Mouse (Mus musculus) limb, embryonic 15.5 days (tissue): ENCODE results near the gene Fpgs. TPM values are rescaled to one million over a fixed set of nuclear protein-coding genes. Genes with fewer than 3 reads are reported as not detected.

Experiments
- ATAC-seq: fragments of 200-750 bp; cut with Nextera tagmentation; 2 replicates; pipeline ENCODE4 v1.8.0; 2017; ENCODE audit warnings: low read depth, moderate TSS enrichment; ENCODE audit not compliant: insufficient number of reproducible peaks, low FRiP score, low TSS enrichment
- H3K27ac ChIP-seq: fragments of 300-500 bp; sonication (generic); 2 replicates; pipeline ENCODE4 v1.5.1; 2015; ENCODE audit warnings: moderate library complexity, mild to moderate bottlenecking, inconsistent platforms
- H3K27me3 ChIP-seq: fragments of 300-500 bp; sonication (generic); 2 replicates; pipeline ENCODE4 v1.6.1; 2015; ENCODE audit warnings: inconsistent platforms
- H3K36me3 ChIP-seq: fragments of 300-500 bp; sonication (generic); 2 replicates; pipeline ENCODE4 v1.6.1; 2015; ENCODE audit warnings: inconsistent platforms
- H3K4me1 ChIP-seq: fragments of 300-500 bp; sonication (generic); 2 replicates; pipeline ENCODE4 v1.6.1; 2015; ENCODE audit warnings: inconsistent platforms
- H3K4me2 ChIP-seq: fragments of 300-500 bp; sonication (generic); 2 replicates; pipeline ENCODE4 v1.6.1; 2015; ENCODE audit warnings: mild to moderate bottlenecking, inconsistent platforms
- H3K4me3 ChIP-seq: fragments of 300-500 bp; sonication (generic); 2 replicates; pipeline ENCODE4 v1.5.1; 2015; ENCODE audit warnings: mild to moderate bottlenecking, inconsistent platforms
- H3K9ac ChIP-seq: fragments of 300-500 bp; sonication (generic); 2 replicates; pipeline ENCODE4 v1.6.1; 2015; ENCODE audit warnings: inconsistent platforms
- H3K9me3 ChIP-seq: fragments of 300-500 bp; sonication (generic); 2 replicates; pipeline ENCODE4 v1.6.1; 2016; ENCODE audit warnings: inconsistent platforms
- WGBS: fragments of 180-500 bp; shearing (Covaris S2); methylation state at CpG from one replicate; pipeline ENCODE4 v1.1.7; 2015; 5-methylcytosine and 5-hydroxymethylcytosine counted together
- polyA plus RNA-seq: library from polyadenylated mRNA; unstranded; fragments of >200 nt; fragmentation: Nextera tagmentation; extraction: Ambion mirVana; gene quantifications from 2 replicates; pipeline ENCODE4 v1.2.1, GENCODE M21; 2015

Gene Fpgs
- polyA plus RNA-seq, 1 experiment from 2014 or later = 33.5 TPM

- H3K9me3 ChIP-seq = no peaks in the 10 kb centered on the region
- H3K9ac ChIP-seq = no peak overlapping the region
- H3K4me1 ChIP-seq = peaks cover 27% of the 10 kb centered on the region
- H3K36me3 ChIP-seq = peaks cover 41% of the 10 kb centered on the region
- no peaks in the 10 kb centered on the region for H3K27me3 ChIP-seq
- H3K4me3 ChIP-seq = no peak overlapping the region
- H3K27ac ChIP-seq = no peak overlapping the region
- no peak for ATAC-seq
- 82% methylated on average over 3 of the region's 3 CpGs for WGBS
- no peak overlapping the region for H3K4me2 ChIP-seq
Observed at GRCm38 (mm10) chr2:32676821-32677220, 27.1 kb downstream of the Fpgs start.

DNA sequence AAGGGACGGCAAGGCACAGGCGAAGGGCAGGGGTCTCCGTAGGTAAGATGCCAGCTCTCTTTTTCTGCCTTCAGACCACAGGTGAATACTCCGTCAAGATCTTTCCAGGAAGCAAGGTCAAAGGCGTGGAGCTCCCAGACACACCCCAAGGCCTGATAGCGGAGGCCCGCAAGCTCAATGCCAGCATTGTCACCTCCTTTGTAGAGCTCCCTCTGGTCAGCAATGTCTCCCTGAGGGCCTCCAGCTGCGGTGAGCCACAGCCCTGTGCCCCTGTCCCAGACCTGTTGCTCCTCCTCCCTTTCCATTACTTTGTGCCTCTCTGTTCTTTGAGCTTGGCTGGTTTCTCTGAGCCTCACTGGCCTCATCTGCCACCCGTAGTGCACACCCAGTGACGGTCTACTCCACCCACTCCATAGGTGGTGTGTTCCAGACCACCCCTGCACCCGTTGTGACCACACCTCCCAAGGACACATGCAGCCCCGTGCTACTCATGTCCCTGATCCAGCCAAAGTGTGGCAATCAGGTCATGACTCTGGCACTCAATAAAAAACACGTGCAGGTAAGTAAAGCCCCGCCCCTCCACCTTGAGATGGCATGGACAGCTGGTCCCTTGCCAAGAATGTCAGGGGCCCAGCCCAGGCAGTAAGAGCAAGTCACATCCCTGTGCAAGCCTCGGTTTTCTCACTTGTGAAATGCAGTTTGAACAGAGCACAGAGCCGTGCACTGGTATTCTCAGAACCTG lies 30.6 kb downstream of the Fpgs start:
- 66% methylated on average over 16 of the region's 16 CpGs for WGBS

GRCm38 (mm10) chr2:32671907-32672595 lies 31.9 kb downstream of the Fpgs start:
- Histone ChIP-seq H3K4me3 (no peak overlapping the region), H3K36me3 (peaks cover 40% of the 10 kb centered on the region), H3K27me3 (no peaks in the 10 kb centered on the region), H3K4me2 (no peak overlapping the region), H3K4me1 (peaks cover 7% of the 10 kb centered on the region), H3K27ac (no peak overlapping the region), H3K9me3 (no peaks in the 10 kb centered on the region), H3K9ac (no peak overlapping the region)
- WGBS = 71% methylated on average over 9 of the region's 9 CpGs
- ATAC-seq = no peak

More for the DNA sequence above, 30.6 kb downstream of the Fpgs start:
- H3K9ac ChIP-seq = no peak overlapping the region
- no peaks in the 10 kb centered on the region for H3K27me3 ChIP-seq
- peak overlapping the region; percentile 22; the same call in 1 of the 2 replicates for H3K27ac ChIP-seq
- no peak for ATAC-seq
- no peak overlapping the region for H3K4me3 ChIP-seq
- H3K4me1 ChIP-seq = peaks cover 7% of the 10 kb centered on the region
- H3K9me3 ChIP-seq = no peaks in the 10 kb centered on the region
- no peak overlapping the region for H3K4me2 ChIP-seq
- peaks cover 47% of the 10 kb centered on the region for H3K36me3 ChIP-seq

- H3K27me3 ChIP-seq = no peaks in the 10 kb centered on the region
- H3K9ac ChIP-seq = no peak overlapping the region
- no peak for ATAC-seq
- no peaks in the 10 kb centered on the region for H3K9me3 ChIP-seq
- H3K36me3 ChIP-seq = peaks cover 40% of the 10 kb centered on the region
- H3K4me3 ChIP-seq = no peak overlapping the region
- H3K4me1 ChIP-seq = peaks cover 7% of the 10 kb centered on the region
- 88% methylated on average over 9 of the region's 9 CpGs for WGBS
- H3K4me2 ChIP-seq = no peak overlapping the region
- H3K27ac ChIP-seq = no peak overlapping the region
Observed at GRCm38 (mm10) chr2:32671147-32671546, 32.8 kb downstream of the Fpgs start.

- Histone ChIP-seq H3K9ac (no peak overlapping the region), H3K4me1 (peaks cover 13% of the 10 kb centered on the region), H3K36me3 (peaks cover 36% of the 10 kb centered on the region), H3K27me3 (no peaks in the 10 kb centered on the region), H3K9me3 (no peaks in the 10 kb centered on the region), H3K4me3 (no peak overlapping the region), H3K4me2 (no peak overlapping the region), H3K27ac (no peak overlapping the region)
- 51% methylated on average over 3 of the region's 3 CpGs for WGBS
- no peak for ATAC-seq
Observed at GRCm38 (mm10) chr2:32669876-32670275, 34.1 kb downstream of the Fpgs start.

DNA sequence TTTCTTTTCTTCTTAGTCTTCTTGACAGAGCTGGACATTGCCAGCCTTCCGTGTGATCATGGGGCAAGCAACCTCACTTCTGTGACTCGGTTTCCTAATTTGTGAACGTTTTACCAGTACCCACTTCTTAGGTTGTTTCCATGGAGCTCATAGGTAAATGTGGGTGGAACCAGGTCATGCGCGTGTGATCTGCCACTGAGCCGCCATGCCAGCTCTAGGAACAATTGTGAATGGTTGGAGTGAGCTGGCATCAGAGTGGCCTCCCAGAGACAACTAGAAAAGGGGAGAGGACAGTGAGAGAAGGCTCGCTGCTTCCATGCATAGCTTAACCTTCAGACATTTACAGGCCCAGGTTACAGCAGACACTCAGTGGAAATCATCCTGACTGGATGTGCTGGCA lies 35.8 kb downstream of the Fpgs start:
- no peak overlapping the region for H3K9ac ChIP-seq
- H3K27ac ChIP-seq = 0 out of 2 replicates have a peak overlapping the region, but pooled peaks have one; percentile 27
- H3K4me1 ChIP-seq = peaks cover 9% of the 10 kb centered on the region
- H3K4me3 ChIP-seq = no peak overlapping the region
- peaks cover 25% of the 10 kb centered on the region for H3K36me3 ChIP-seq
- no peak for ATAC-seq
- H3K4me2 ChIP-seq = no peak overlapping the region
- H3K9me3 ChIP-seq = no peaks in the 10 kb centered on the region
- H3K27me3 ChIP-seq = no peaks in the 10 kb centered on the region
- 89% methylated on average over 7 of the region's 7 CpGs for WGBS

GRCm38 (mm10) chr2:32667775-32668174 lies 36.2 kb downstream of the Fpgs start:
- Histone ChIP-seq H3K4me1 (peaks cover 8% of the 10 kb centered on the region), H3K36me3 (peaks cover 21% of the 10 kb centered on the region), H3K27ac (0 out of 2 replicates have a peak overlapping the region, but pooled peaks have one; percentile 27), H3K27me3 (no peaks in the 10 kb centered on the region), H3K4me3 (no peak overlapping the region), H3K4me2 (no peak overlapping the region), H3K9ac (no peak overlapping the region), H3K9me3 (no peaks in the 10 kb centered on the region)
- ATAC-seq = no peak
- 56% methylated on average over 11 of the region's 11 CpGs for WGBS

DNA sequence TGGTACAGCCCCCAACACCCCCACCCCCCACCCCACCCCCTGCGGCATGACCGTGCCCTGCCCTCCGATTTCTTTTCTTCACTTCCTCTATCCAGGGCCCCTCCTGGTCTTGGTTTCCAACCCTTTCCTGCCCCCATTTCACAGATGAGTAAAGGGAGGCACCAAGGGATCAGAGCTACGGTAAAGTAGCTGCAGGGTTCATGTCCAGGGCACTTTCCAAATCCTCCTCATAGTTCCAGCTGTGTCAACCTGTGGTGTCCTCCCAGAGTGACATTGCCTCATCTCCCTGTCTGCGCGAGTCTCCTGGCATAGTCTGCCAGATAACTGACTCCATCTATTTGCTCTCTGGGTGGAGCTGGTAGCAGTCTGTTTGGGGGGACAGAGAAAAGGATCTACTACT lies 38.1 kb downstream of the Fpgs start:
- H3K4me3 ChIP-seq = no peak overlapping the region
- peaks cover 8% of the 10 kb centered on the region; the same call in 1 of the 2 replicates for H3K36me3 ChIP-seq
- no peaks in the 10 kb centered on the region for H3K27me3 ChIP-seq
- 77% methylated on average over 6 of the region's 6 CpGs for WGBS
- H3K4me2 ChIP-seq = no peak overlapping the region
- no peaks in the 10 kb centered on the region for H3K9me3 ChIP-seq
- H3K27ac ChIP-seq = no peak overlapping the region
- H3K4me1 ChIP-seq = peaks cover 12% of the 10 kb centered on the region
- H3K9ac ChIP-seq = no peak overlapping the region
- ATAC-seq = no peak

DNA sequence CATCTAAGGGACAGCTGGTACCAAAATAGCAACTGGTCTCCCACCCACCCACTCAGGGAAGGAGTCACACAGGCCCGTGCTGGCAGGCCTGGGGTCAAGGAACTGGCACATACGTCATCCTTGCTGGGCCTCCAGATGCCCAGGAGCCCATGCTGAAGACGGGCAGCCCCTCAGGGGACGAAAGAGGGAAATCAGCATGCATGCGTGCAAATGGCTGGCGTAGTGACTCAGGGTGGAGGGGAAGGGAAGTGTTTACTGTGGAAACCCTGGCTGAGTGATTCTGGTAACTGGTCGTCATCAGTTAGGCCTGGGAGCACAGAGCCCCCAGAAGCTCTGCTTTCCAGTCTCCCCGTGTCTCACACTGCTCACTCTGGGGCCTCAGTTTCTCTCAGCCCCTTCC lies 38.6 kb downstream of the Fpgs start:
- ATAC-seq = no peak
- peaks cover 12% of the 10 kb centered on the region for H3K4me1 ChIP-seq
- 69% methylated on average over 8 of the region's 8 CpGs for WGBS
- no peak overlapping the region for H3K4me3 ChIP-seq
- no peak overlapping the region for H3K9ac ChIP-seq
- no peaks in the 10 kb centered on the region for H3K9me3 ChIP-seq
- 0 out of 2 replicates have a peak, but pooled peaks cover 7% of the 10 kb centered on the region for H3K36me3 ChIP-seq
- no peak overlapping the region for H3K27ac ChIP-seq
- no peaks in the 10 kb centered on the region for H3K27me3 ChIP-seq
- H3K4me2 ChIP-seq = no peak overlapping the region

- Histone ChIP-seq H3K27ac (peak overlapping the region; percentile 70), H3K9ac (no peak overlapping the region)
Observed at GRCm38 (mm10) chr2:32662291-32662690, 41.7 kb downstream of the Fpgs start.

GRCm38 (mm10) chr2:32661509-32662107 lies 42.3 kb downstream of the Fpgs start:
- peaks cover 12% of the 10 kb centered on the region for H3K4me1 ChIP-seq
- no peak overlapping the region for H3K9ac ChIP-seq
- no peaks in the 10 kb centered on the region for H3K27me3 ChIP-seq
- 0 out of 2 replicates have a peak, but pooled peaks have one; percentile 36 for ATAC-seq
- no peak overlapping the region for H3K4me2 ChIP-seq
- H3K27ac ChIP-seq = peak overlapping the region; percentile 70
- H3K9me3 ChIP-seq = no peaks in the 10 kb centered on the region
- no peak overlapping the region for H3K4me3 ChIP-seq
- WGBS = 30% methylated on average over 7 of the region's 7 CpGs
- H3K36me3 ChIP-seq = 0 out of 2 replicates have a peak, but pooled peaks cover 5% of the 10 kb centered on the region

More at GRCm38 (mm10) chr2:32662291-32662690, 41.7 kb downstream of the Fpgs start:
- ATAC-seq = no peak
- H3K4me3 ChIP-seq = no peak overlapping the region
- 0 out of 2 replicates have a peak, but pooled peaks cover 5% of the 10 kb centered on the region for H3K36me3 ChIP-seq
- peaks cover 12% of the 10 kb centered on the region for H3K4me1 ChIP-seq
- 47% methylated on average over 5 of the region's 5 CpGs for WGBS
- H3K27me3 ChIP-seq = no peaks in the 10 kb centered on the region
- no peak overlapping the region for H3K4me2 ChIP-seq
- H3K9me3 ChIP-seq = no peaks in the 10 kb centered on the region

DNA sequence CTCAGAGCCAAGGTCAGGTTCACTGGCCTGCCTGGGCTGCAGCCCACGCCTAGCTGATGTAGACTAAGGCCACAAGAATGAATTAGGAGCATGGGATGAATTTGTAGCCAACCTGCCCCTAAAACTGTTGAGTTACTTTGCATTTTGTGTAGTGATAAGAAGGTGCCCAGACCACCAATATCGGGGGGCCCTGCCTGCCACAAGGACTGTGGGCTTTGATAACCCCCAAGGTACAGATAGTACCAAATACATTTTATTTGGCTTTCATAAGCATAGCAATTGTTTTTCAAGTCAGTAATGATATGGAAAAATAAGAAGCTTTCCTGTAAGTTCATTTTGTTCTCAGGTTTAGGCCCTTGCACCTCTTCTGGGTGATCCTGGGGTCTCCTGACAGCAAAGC lies 45.1 kb downstream of the Fpgs start:
- no peak overlapping the region for H3K9ac ChIP-seq
- 86% methylated on average over 2 of the region's 2 CpGs for WGBS

More for the DNA sequence above, 45.1 kb downstream of the Fpgs start:
- Histone ChIP-seq H3K27me3 (no peaks in the 10 kb centered on the region), H3K4me2 (no peak overlapping the region), H3K4me3 (no peak overlapping the region), H3K36me3 (0 out of 2 replicates have a peak, but pooled peaks cover 5% of the 10 kb centered on the region), H3K9me3 (no peaks in the 10 kb centered on the region), H3K4me1 (peaks cover 28% of the 10 kb centered on the region), H3K27ac (no peak overlapping the region)
- no peak for ATAC-seq
